Mouse (Mus musculus): Measurements from ENCODE around the gene Rpl9. TPM values are rescaled to one million over a fixed set of nuclear protein-coding genes. Genes with fewer than 3 reads are reported as not detected.

The Rpl9 gene
- polyA plus RNA-seq (2014; fragmentation: Illumina TruSeq; extraction: RNeasy Lipid Tissue Mini Kit (QIAGEN cat#74804); ENCODE audit: low read depth, low replicate concordance) = 1,282 TPM

DNA sequence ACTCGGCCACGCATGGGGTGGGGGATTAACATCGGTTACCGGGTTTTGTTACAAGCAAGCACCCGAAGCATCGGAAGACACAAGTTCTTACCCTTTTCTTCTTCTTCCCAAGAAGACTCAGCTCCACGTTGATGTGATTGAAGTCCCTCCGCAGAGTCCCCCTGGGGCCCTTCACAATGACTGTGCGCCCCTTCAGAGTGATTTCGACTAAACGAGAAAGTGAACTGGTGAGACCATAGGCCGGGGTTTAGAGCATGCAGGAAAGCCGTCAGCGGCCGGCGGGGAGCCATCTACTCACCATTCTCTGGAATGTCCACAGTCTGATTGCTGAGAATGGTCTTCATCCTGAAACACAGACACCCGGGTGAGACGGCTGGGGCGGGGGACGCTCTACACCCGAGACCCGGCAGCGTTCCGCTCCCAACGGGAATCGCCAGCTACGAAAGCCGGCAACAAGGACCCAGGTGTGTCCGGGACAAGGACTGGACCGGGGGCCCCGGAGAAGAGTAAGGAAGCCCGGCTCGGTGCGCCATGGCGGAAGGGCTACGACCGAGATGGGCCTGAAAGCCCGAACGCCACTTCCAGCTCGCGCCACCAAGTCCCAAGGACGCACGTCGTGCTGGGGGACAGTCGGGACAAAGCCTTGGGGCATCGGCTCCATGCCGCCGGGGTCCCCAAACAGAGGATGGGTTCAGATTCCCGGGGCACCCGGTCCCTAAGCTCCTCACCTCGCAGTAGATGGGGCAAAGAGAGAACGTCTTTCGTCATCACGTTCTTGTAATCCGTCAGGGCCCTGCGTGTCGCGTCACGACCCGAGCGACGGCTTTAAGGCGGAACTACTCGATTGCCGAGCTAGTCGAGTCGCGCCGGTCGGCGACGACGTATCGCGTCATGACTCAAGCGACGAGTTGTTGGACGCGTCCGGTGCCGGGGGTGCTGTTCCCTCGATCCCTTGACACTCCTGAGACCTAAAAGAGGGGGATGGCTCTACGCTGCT is at the start of gene Rpl9, which contains the start of gene Lias:
Rpl9 (minus strand) TSS at position 797 of the 997 bp plus-strand sequence.
Lias (plus strand) TSS at position 850 of the 997 bp plus-strand sequence.

GRCm38 (mm10) chr5:65435806-65436561 is 44.7 kb upstream of the Rpl9 start, which contains the start of gene Ugdh:
Gene Ugdh (minus strand): TSS chr5:65435949.

DNA sequence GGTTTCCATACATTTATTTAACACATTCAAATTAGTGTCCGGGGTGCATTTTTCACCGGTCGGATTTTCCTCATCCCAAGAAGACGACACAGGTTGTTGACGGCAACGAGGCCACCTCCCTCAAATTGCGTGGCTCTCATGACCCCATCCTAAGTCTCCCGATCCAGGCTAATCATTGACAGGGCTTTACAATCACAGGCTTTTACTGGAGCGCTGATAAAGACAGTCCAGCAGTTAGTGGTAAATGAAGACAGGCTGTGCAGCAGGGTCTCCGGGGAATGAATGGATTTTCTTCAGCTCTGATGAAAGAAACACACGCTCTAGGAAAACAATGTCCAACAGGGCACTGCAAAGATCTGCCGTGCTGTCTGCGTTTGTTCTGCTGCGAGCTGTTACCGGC is 43.1 kb downstream of the Rpl9 start, which contains the start of gene Klb:
Klb (plus strand) TSS at position 147 of the 400 bp plus-strand sequence.

Other genes with a start within 250 kb of the Rpl9 start
- gene Wdr19, start 191.7 kb downstream of the Rpl9 start, polyA plus RNA-seq (2014; fragmentation: Illumina TruSeq; extraction: RNeasy Lipid Tissue Mini Kit (QIAGEN cat#74804); ENCODE audit: low read depth, low replicate concordance) = 11.1 TPM
- 23.0 TPM for gene Rfc1, start 55.8 kb downstream of the Rpl9 start, polyA plus RNA-seq (2014; fragmentation: Illumina TruSeq; extraction: RNeasy Lipid Tissue Mini Kit (QIAGEN cat#74804); ENCODE audit: low read depth, low replicate concordance)
- 12.4 TPM for gene Klb, start 43.1 kb downstream of the Rpl9 start, polyA plus RNA-seq (2014; fragmentation: Illumina TruSeq; extraction: RNeasy Lipid Tissue Mini Kit (QIAGEN cat#74804); ENCODE audit: low read depth, low replicate concordance)
- 35.6 TPM for gene Lias, start 53 bp upstream of the Rpl9 start, polyA plus RNA-seq (2014; fragmentation: Illumina TruSeq; extraction: RNeasy Lipid Tissue Mini Kit (QIAGEN cat#74804); ENCODE audit: low read depth, low replicate concordance)
- 31.1 TPM for gene Ugdh, start 44.5 kb upstream of the Rpl9 start, polyA plus RNA-seq (2014; fragmentation: Illumina TruSeq; extraction: RNeasy Lipid Tissue Mini Kit (QIAGEN cat#74804); ENCODE audit: low read depth, low replicate concordance)
- not detected for gene Gm43552, start 101.4 kb upstream of the Rpl9 start, polyA plus RNA-seq (2014; fragmentation: Illumina TruSeq; extraction: RNeasy Lipid Tissue Mini Kit (QIAGEN cat#74804); ENCODE audit: low read depth, low replicate concordance)
- gene Smim14, start 145.7 kb upstream of the Rpl9 start, polyA plus RNA-seq (2014; fragmentation: Illumina TruSeq; extraction: RNeasy Lipid Tissue Mini Kit (QIAGEN cat#74804); ENCODE audit: low read depth, low replicate concordance) = 202 TPM
- gene Ube2k, start 145.8 kb upstream of the Rpl9 start, polyA plus RNA-seq (2014; fragmentation: Illumina TruSeq; extraction: RNeasy Lipid Tissue Mini Kit (QIAGEN cat#74804); ENCODE audit: low read depth, low replicate concordance) = 62.6 TPM